Mouse (Mus musculus): ENCODE measurements around the gene Chp1. TPM values are rescaled to one million over a fixed set of nuclear protein-coding genes. Genes with fewer than 3 reads are reported as not detected.

Gene Chp1
- polyA plus RNA-seq, 1 experiment from 2014 or later: 46.5 TPM

DNA sequence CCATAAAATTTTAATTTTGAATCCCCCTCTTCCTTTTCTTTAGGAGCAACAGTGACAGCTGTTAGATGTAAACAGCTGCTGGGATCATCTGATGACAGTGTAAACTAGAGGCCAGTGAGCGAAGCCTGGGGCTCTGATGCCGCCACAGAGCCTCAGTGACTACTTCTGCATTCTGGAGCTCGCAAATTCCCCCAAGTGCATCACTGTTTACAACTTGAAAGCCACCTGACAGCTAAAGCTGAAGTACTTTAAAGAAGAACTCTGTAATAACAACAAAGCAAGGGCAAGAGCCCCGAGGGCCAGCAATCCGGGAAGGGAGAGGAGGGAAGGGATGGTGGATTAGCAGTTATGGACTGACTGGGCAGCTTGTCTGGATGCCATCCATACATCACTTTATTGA, 30.7 kb upstream of the Chp1 start:
- H3K27ac ChIP-seq (ENCODE audit: low read depth, low read length): no peak overlapping the region
- WGBS (ENCODE audit: insufficient replicate concordance): 59% methylated on average over 5 of the region's 5 CpGs
- no peak overlapping the region for H3K9ac ChIP-seq (ENCODE audit: low read depth, low read length)
- H3K4me1 ChIP-seq (ENCODE audit: control insufficient read depth, insufficient read depth, low read length): no peaks in the 10 kb centered on the region
- H3K27me3 ChIP-seq (ENCODE audit: control insufficient read depth, insufficient read depth, low read length): no peaks in the 10 kb centered on the region
- H3K4me2 ChIP-seq: no peak overlapping the region
- H3K4me3 ChIP-seq (ENCODE audit: low read depth, low read length): no peak overlapping the region
- H3K9me3 ChIP-seq (replicated peaks; ENCODE audit: control insufficient read depth, low read length): no peaks in the 10 kb centered on the region
- H3K36me3 ChIP-seq (ENCODE audit: control insufficient read depth, insufficient read depth, low read length): no peaks in the 10 kb centered on the region
- ATAC-seq (replicated peaks; ENCODE audit: insufficient number of reproducible peaks, low FRiP score, low TSS enrichment): no peak

DNA sequence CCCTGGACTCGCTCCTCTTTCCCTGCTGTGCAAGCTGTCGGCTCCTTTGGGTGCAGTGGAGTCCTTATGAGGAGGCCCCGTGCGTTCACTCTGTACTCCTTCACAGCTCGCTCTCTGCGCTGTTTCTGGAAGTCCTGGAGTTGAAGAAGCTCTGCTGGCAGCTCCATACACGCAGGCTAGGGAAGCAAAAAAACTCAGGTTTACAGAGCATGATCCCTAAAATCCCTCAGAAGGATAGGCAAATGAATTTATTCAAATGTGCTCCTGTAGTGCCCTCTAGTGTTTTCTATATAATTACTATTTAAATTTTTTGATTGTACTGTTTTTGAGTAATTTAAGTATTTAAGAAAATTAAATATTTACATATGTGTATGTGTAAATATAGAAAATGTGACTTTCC, 26.9 kb upstream of the Chp1 start:
- ATAC-seq (replicated peaks; ENCODE audit: insufficient number of reproducible peaks, low FRiP score, low TSS enrichment): no peak
- 57% methylated on average over 7 of the region's 7 CpGs for WGBS (ENCODE audit: insufficient replicate concordance)
- Histone ChIP-seq H3K4me1 (ENCODE audit: control insufficient read depth, insufficient read depth, low read length) (no peaks in the 10 kb centered on the region), H3K9me3 (replicated peaks; ENCODE audit: control insufficient read depth, low read length) (no peaks in the 10 kb centered on the region), H3K4me3 (ENCODE audit: low read depth, low read length) (no peak overlapping the region), H3K36me3 (ENCODE audit: control insufficient read depth, insufficient read depth, low read length) (no peaks in the 10 kb centered on the region), H3K9ac (ENCODE audit: low read depth, low read length) (no peak overlapping the region), H3K27ac (ENCODE audit: low read depth, low read length) (no peak overlapping the region), H3K4me2 (no peak overlapping the region), H3K27me3 (ENCODE audit: control insufficient read depth, insufficient read depth, low read length) (no peaks in the 10 kb centered on the region)

DNA sequence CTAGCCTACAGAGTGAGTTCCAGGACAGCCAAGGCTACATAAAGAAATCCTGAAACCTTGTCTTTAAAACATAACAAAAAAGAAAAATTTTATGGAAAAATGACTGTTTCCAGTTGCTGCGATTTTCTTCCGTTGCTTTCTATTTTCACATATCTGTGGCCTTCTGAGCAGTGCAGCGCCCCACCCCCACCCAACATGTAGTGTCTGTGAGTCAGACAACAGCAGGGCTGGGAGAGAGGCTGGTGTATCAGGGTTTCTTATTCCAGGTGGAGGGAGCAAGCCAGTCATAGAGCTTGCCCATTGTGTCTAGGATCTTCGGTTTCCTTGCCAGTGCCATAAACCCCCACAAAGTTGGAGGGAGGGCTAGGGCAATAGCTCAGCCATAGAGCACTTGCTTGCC, 23.7 kb upstream of the Chp1 start:
- H3K4me1 ChIP-seq (ENCODE audit: control insufficient read depth, insufficient read depth, low read length): no peaks in the 10 kb centered on the region
- ATAC-seq (replicated peaks; ENCODE audit: insufficient number of reproducible peaks, low FRiP score, low TSS enrichment): no peak
- 65% methylated on average over 4 of the region's 4 CpGs for WGBS (ENCODE audit: insufficient replicate concordance)
- H3K27me3 ChIP-seq (ENCODE audit: control insufficient read depth, insufficient read depth, low read length): no peaks in the 10 kb centered on the region
- no peak overlapping the region for H3K4me3 ChIP-seq (ENCODE audit: low read depth, low read length)
- H3K9ac ChIP-seq (ENCODE audit: low read depth, low read length): no peak overlapping the region
- no peak overlapping the region for H3K4me2 ChIP-seq
- no peaks in the 10 kb centered on the region for H3K36me3 ChIP-seq (ENCODE audit: control insufficient read depth, insufficient read depth, low read length)
- no peaks in the 10 kb centered on the region for H3K9me3 ChIP-seq (replicated peaks; ENCODE audit: control insufficient read depth, low read length)
- H3K27ac ChIP-seq (ENCODE audit: low read depth, low read length): no peak overlapping the region

DNA sequence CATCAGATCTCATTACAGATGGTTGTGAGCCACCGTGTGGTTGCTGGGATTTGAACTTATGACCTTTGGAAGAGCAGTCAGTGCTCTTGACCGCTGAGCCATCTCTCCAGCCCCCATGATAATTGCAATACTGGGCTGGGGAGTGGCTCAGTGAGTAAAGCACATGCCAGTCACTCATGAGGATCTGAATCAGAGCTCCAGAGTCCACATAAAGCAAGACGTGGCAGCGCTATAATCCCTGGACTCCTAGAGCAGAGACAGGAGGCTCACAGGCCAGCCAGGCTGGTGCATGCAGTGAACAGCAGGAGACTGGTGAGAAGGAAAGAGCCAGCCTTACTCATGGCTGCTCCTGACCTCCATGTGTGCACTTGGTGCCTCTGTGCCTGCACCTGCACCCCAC, 22.1 kb upstream of the Chp1 start:
- Histone ChIP-seq H3K9me3 (replicated peaks; ENCODE audit: control insufficient read depth, low read length) (no peaks in the 10 kb centered on the region), H3K4me3 (ENCODE audit: low read depth, low read length) (no peak overlapping the region), H3K27me3 (ENCODE audit: control insufficient read depth, insufficient read depth, low read length) (no peaks in the 10 kb centered on the region), H3K9ac (ENCODE audit: low read depth, low read length) (no peak overlapping the region), H3K36me3 (ENCODE audit: control insufficient read depth, insufficient read depth, low read length) (no peaks in the 10 kb centered on the region), H3K4me2 (no peak overlapping the region), H3K27ac (ENCODE audit: low read depth, low read length) (no peak overlapping the region), H3K4me1 (ENCODE audit: control insufficient read depth, insufficient read depth, low read length) (no peaks in the 10 kb centered on the region)
- WGBS (ENCODE audit: insufficient replicate concordance): 47% methylated on average over 4 of the region's 4 CpGs
- no peak for ATAC-seq (replicated peaks; ENCODE audit: insufficient number of reproducible peaks, low FRiP score, low TSS enrichment)

DNA sequence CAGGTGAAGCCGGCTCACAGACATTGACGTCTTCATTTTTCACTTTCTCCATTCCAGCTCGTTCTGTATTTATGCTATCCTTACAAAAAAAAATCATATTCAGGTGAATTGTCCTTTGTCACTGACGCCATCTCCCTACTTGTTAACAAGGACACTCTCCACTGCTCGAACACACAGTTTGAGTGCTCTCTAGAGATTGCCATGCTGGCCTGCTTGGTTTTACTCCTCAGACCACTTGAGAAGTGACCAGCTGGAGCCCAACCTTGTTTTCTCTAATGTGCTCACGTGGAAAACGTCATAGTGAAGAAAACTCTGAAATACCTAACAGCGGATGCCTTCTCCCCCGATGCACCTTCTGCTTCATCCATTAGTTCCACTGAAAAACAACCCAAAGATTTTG, 8.7 kb upstream of the Chp1 start:
- 70% methylated on average over 9 of the region's 9 CpGs for WGBS (ENCODE audit: insufficient replicate concordance)
- no peak overlapping the region for H3K4me2 ChIP-seq
- H3K27ac ChIP-seq (ENCODE audit: low read depth, low read length): no peak overlapping the region
- ATAC-seq (replicated peaks; ENCODE audit: insufficient number of reproducible peaks, low FRiP score, low TSS enrichment): no peak
- no peaks in the 10 kb centered on the region for H3K4me1 ChIP-seq (ENCODE audit: control insufficient read depth, insufficient read depth, low read length)
- H3K9me3 ChIP-seq (replicated peaks; ENCODE audit: control insufficient read depth, low read length): no peaks in the 10 kb centered on the region
- no peaks in the 10 kb centered on the region for H3K27me3 ChIP-seq (ENCODE audit: control insufficient read depth, insufficient read depth, low read length)
- H3K9ac ChIP-seq (ENCODE audit: low read depth, low read length): no peak overlapping the region
- no peaks in the 10 kb centered on the region for H3K36me3 ChIP-seq (ENCODE audit: control insufficient read depth, insufficient read depth, low read length)
- no peak overlapping the region for H3K4me3 ChIP-seq (ENCODE audit: low read depth, low read length)

DNA sequence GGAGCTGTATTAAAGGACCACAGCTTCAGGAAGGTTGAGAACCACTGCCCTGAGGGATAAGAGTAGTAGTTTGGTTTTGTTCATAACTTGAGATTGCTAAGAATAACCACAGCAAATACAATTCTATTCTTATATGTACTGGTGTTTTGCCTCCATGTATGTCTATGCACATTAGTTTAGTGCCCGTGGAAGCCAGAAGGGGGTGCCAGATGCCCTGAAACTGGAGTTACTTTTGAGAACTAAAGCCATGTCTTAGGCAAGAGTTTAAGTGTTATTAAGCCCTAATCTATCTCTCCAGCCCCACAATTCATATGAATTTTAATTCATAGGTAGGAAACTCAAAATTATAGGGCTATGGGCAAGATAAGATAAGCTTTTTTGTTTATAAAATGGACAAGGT, 5.4 kb upstream of the Chp1 start:
- no peak overlapping the region for H3K4me3 ChIP-seq (ENCODE audit: low read depth, low read length)
- 15% methylated on average over 1 of the region's 1 CpGs for WGBS (ENCODE audit: insufficient replicate concordance)
- no peaks in the 10 kb centered on the region for H3K4me1 ChIP-seq (ENCODE audit: control insufficient read depth, insufficient read depth, low read length)
- no peak overlapping the region for H3K4me2 ChIP-seq
- ATAC-seq (replicated peaks; ENCODE audit: insufficient number of reproducible peaks, low FRiP score, low TSS enrichment): no peak
- no peaks in the 10 kb centered on the region for H3K36me3 ChIP-seq (ENCODE audit: control insufficient read depth, insufficient read depth, low read length)
- H3K27ac ChIP-seq (ENCODE audit: low read depth, low read length): no peak overlapping the region
- H3K9me3 ChIP-seq (replicated peaks; ENCODE audit: control insufficient read depth, low read length): no peaks in the 10 kb centered on the region
- no peaks in the 10 kb centered on the region for H3K27me3 ChIP-seq (ENCODE audit: control insufficient read depth, insufficient read depth, low read length)
- no peak overlapping the region for H3K9ac ChIP-seq (ENCODE audit: low read depth, low read length)

DNA sequence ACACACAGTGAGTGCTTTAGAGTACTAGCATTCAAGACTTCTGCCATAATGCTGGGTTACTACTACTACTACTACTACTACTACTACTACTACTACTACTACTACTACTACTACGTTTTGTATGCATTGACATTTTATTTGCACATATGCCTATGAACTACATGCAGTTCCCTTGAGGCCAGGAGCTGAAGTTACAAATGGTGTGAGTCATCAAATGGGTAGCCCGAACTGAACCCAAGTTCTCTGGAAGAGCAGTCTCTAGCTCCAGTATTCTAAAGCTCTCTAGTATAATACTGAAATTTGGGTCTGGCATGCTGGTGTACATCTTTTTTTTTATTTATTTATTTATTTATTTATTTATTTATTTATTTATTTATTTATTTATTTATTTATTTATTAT, 3.8 kb upstream of the Chp1 start:
- H3K4me3 ChIP-seq (ENCODE audit: low read depth, low read length): no peak overlapping the region
- H3K27me3 ChIP-seq (ENCODE audit: control insufficient read depth, insufficient read depth, low read length): no peaks in the 10 kb centered on the region
- no peaks in the 10 kb centered on the region for H3K9me3 ChIP-seq (replicated peaks; ENCODE audit: control insufficient read depth, low read length)
- H3K4me2 ChIP-seq: no peak overlapping the region
- WGBS (ENCODE audit: insufficient replicate concordance): 66% methylated on average over 2 of the region's 2 CpGs
- no peak overlapping the region for H3K9ac ChIP-seq (ENCODE audit: low read depth, low read length)
- H3K27ac ChIP-seq (ENCODE audit: low read depth, low read length): no peak overlapping the region
- ATAC-seq (replicated peaks; ENCODE audit: insufficient number of reproducible peaks, low FRiP score, low TSS enrichment): no peak
- peaks cover 2% of the 10 kb centered on the region; the same call in 1 of the 2 replicates for H3K4me1 ChIP-seq (ENCODE audit: control insufficient read depth, insufficient read depth, low read length)
- no peaks in the 10 kb centered on the region for H3K36me3 ChIP-seq (ENCODE audit: control insufficient read depth, insufficient read depth, low read length)

DNA sequence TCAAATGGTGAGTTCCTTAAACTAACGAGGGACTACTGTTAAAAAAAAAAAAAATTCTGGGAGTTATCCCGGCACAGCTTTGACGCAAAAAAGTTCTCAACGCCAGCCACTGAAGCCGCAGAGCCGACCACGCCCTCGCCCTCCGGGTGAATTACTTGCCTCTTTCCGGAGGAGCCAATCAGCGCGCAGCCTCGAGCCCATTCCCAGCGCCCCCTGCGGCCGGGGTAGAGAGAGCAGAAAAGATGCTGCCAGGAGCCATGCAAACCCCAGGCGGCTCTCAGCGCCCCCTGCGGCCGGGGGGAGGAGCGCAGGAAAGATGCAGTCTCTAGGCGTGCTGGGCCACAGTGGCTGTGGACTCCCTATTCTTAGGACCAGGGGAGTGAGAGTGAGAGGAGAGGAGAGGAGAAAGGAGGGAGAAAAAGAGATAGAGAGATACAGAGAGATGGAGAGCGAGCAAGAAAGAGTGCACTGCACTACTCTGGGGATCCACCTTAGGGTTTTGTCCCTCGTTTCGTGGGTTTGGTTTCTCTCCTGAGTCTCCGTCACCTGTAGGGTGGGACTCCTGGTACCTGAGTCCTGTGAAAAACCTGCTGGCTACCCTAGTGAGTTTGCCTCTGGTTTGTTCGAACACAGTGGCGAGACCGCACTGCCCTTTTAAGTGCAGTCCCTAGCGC, 512 bp upstream of the Chp1 start:
- no peaks in the 10 kb centered on the region for H3K9me3 ChIP-seq (replicated peaks; ENCODE audit: control insufficient read depth, low read length)
- H3K4me2 ChIP-seq: peak overlapping the region; percentile 79
- peaks cover 5% of the 10 kb centered on the region; the same call in 1 of the 2 replicates for H3K4me1 ChIP-seq (ENCODE audit: control insufficient read depth, insufficient read depth, low read length)
- H3K27ac ChIP-seq (ENCODE audit: low read depth, low read length): peak overlapping the region; percentile 82
- 1% methylated on average over 30 of the region's 30 CpGs for WGBS (ENCODE audit: insufficient replicate concordance)
- H3K4me3 ChIP-seq (ENCODE audit: low read depth, low read length): peak overlapping the region; percentile 83
- no peaks in the 10 kb centered on the region for H3K36me3 ChIP-seq (ENCODE audit: control insufficient read depth, insufficient read depth, low read length)
- peak; percentile 71 for ATAC-seq (replicated peaks; ENCODE audit: insufficient number of reproducible peaks, low FRiP score, low TSS enrichment)
- H3K9ac ChIP-seq (ENCODE audit: low read depth, low read length): peak overlapping the region; percentile 60
- no peaks in the 10 kb centered on the region for H3K27me3 ChIP-seq (ENCODE audit: control insufficient read depth, insufficient read depth, low read length)

DNA sequence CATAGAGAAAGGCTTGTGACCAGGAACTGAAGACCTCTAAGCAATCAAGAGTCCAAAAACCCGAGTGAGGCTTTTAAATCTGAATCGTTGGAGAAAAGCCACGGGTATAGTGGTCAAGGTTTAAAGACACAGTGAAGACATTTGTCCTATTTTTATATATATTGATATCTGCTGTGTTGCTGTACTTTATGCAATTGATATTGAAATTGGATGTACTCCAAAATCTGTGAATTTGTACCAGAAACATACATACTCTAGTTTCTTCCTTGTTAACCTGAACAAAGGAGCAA, 819 bp downstream of the Chp1 start:
- no peaks in the 10 kb centered on the region for H3K27me3 ChIP-seq (ENCODE audit: control insufficient read depth, insufficient read depth, low read length)
- peaks cover 5% of the 10 kb centered on the region; the same call in 1 of the 2 replicates for H3K4me1 ChIP-seq (ENCODE audit: control insufficient read depth, insufficient read depth, low read length)
- 14% methylated on average over 3 of the region's 3 CpGs for WGBS (ENCODE audit: insufficient replicate concordance)
- H3K9ac ChIP-seq (ENCODE audit: low read depth, low read length): peak overlapping the region; percentile 83
- no peak for ATAC-seq (replicated peaks; ENCODE audit: insufficient number of reproducible peaks, low FRiP score, low TSS enrichment)
- peak overlapping the region; percentile 83 for H3K4me3 ChIP-seq (ENCODE audit: low read depth, low read length)
- no peaks in the 10 kb centered on the region for H3K36me3 ChIP-seq (ENCODE audit: control insufficient read depth, insufficient read depth, low read length)
- no peaks in the 10 kb centered on the region for H3K9me3 ChIP-seq (replicated peaks; ENCODE audit: control insufficient read depth, low read length)
- H3K4me2 ChIP-seq: peak overlapping the region; percentile 72
- H3K27ac ChIP-seq (ENCODE audit: low read depth, low read length): no peak overlapping the region

Measured in heart, embryonic 11.5 days (tissue).